ENCODE assay signal across 22 mouse cellular contexts in the genomic region with DNA sequence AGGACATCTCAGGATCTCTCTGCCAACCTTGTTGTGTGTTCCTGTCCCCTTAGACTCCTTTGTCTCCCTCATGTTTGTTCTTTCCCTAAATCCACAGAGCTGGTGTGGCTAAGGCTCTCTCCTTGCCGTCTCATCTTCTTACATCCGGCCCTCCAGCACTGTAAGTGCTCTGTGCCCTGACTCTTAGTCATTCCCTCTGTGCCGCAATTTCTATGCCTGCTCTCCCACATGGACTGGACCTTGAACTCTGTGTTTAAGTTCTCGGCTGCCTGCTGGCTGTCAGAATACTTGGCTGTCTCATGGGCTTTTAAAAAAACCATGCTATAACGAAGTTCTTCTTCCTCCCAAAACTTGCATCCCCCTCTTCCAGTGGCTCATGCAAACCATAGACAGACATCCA. TPM values are rescaled to one million over a fixed set of nuclear protein-coding genes. Genes with fewer than 3 reads are reported as not detected.
A peak's percentile ranks its signal among the peaks of the same experiment; 100 is the strongest.
DNase-seq lines count a peak whose midpoint lies in the region; ATAC-seq and TF ChIP-seq lines count a peak whose summit lies in the region.
"Had no signal": no experiment of that assay in that cellular context is flagged by ENCODE, and none has a peak within 500 bp of the region (broad histone marks: within the 10 kb centered on the region; RNA-seq: fewer than 3 reads in every experiment).

No protein-coding gene starts in this region.

- peak; percentile 25 for DNase-seq in kidney, adult 18-20 months
- DNase-seq in adrenal gland, postnatal 14 days, result peak; percentile 26
- DNase-seq in kidney, adult 8-10 months, result peak; percentile 37 to 40
- no peak for DNase-seq in cerebellum, adult 2 months
- no peak for DNase-seq in lung, adult 2 months
- DNase-seq: cerebellum, postnatal 14 days; gastrocnemius, postnatal 14 days; heart, adult 2 months; heart, postnatal 4 days; lung, postnatal 14 days had no signal

- no peak for TF ChIP-seq POLR2A in cerebellum, adult 2 months (IDR thresholded peaks at IDR 0.05; ENCODE audit: borderline replicate concordance, insufficient read depth, low read length)
- no peak for TF ChIP-seq POLR2A in lung, adult 2 months (IDR thresholded peaks at IDR 0.05; ENCODE audit: borderline replicate concordance, extremely low read depth, low read depth, low read length)

- no peaks in the 10 kb centered on the region for H3K4me1 ChIP-seq in kidney, embryonic 14.5 days (ENCODE audit: control insufficient read depth, insufficient read depth, low read length)
- no peaks in the 10 kb centered on the region for H3K4me1 ChIP-seq in stomach, embryonic 16.5 days (ENCODE audit: control insufficient read depth, insufficient read depth, low read length)
- H3K4me1 ChIP-seq in cerebellum, adult 2 months (ENCODE audit: control insufficient read depth, insufficient read depth, low read length), result no peaks in the 10 kb centered on the region
- no peaks in the 10 kb centered on the region for H3K4me1 ChIP-seq in lung, adult 2 months (ENCODE audit: control insufficient read depth, insufficient read depth, low read length)
- H3K4me1 ChIP-seq: embryonic facial prominence, embryonic 13.5 days; heart, embryonic 15.5 days; hindbrain, embryonic 15.5 days; limb, embryonic 13.5 days; midbrain, embryonic 13.5 days; neural tube, embryonic 13.5 days; stomach, embryonic 15.5 days had no signal

- H3K4me3 ChIP-seq in kidney, embryonic 14.5 days (ENCODE audit: low read length), result no peak overlapping the region
- H3K4me3 ChIP-seq in stomach, embryonic 16.5 days (replicated peaks; ENCODE audit: low read length), result no peak overlapping the region
- H3K4me3 ChIP-seq in cerebellum, adult 2 months (replicated peaks; ENCODE audit: insufficient read depth, low read depth, low read length), result no peak overlapping the region
- no peak overlapping the region for H3K4me3 ChIP-seq in lung, adult 2 months (replicated peaks; ENCODE audit: extremely low read depth, low read depth, low read length)
- H3K4me3 ChIP-seq: embryonic facial prominence, embryonic 13.5 days; heart, adult 2 months; heart, embryonic 15.5 days; hindbrain, embryonic 15.5 days; limb, embryonic 13.5 days; midbrain, embryonic 13.5 days; neural tube, embryonic 13.5 days; stomach, embryonic 15.5 days had no signal

- no peaks in the 10 kb centered on the region for H3K27me3 ChIP-seq in kidney, embryonic 14.5 days (ENCODE audit: control insufficient read depth, insufficient read depth, low read length)
- no peaks in the 10 kb centered on the region for H3K27me3 ChIP-seq in stomach, embryonic 16.5 days (ENCODE audit: control insufficient read depth, insufficient read depth, low read length)
- H3K27me3 ChIP-seq in cerebellum, adult 2 months (ENCODE audit: control insufficient read depth, insufficient read depth, low read length), result no peaks in the 10 kb centered on the region
- H3K27me3 ChIP-seq: embryonic facial prominence, embryonic 13.5 days; heart, embryonic 15.5 days; hindbrain, embryonic 15.5 days; midbrain, embryonic 13.5 days; neural tube, embryonic 13.5 days; stomach, embryonic 15.5 days had no signal

- no peak for ATAC-seq in kidney, embryonic 14.5 days (ENCODE audit: low FRiP score, low TSS enrichment)
- ATAC-seq in stomach, embryonic 16.5 days (ENCODE audit: insufficient read depth, low FRiP score), result 0 out of 2 replicates have a peak, but pooled peaks have one; percentile 47
- ATAC-seq: forebrain, embryonic 14.5 days; midbrain, embryonic 13.5 days had no signal

- no peaks in the 10 kb centered on the region for H3K9me3 ChIP-seq in kidney, embryonic 14.5 days (ENCODE audit: control insufficient read depth, low read length)
- H3K9me3 ChIP-seq in stomach, embryonic 16.5 days (replicated peaks; ENCODE audit: control insufficient read depth, low read length), result no peaks in the 10 kb centered on the region
- H3K9me3 ChIP-seq: embryonic facial prominence, embryonic 13.5 days; heart, embryonic 15.5 days; hindbrain, embryonic 15.5 days; midbrain, embryonic 13.5 days; stomach, embryonic 15.5 days had no signal

- H3K27ac ChIP-seq in kidney, embryonic 14.5 days (ENCODE audit: low read depth, low read length), result no peak overlapping the region
- no peak overlapping the region for H3K27ac ChIP-seq in stomach, embryonic 16.5 days (ENCODE audit: low read length)
- no peak overlapping the region for H3K27ac ChIP-seq in cerebellum, adult 2 months (ENCODE audit: insufficient read depth, low read length)
- H3K27ac ChIP-seq: embryonic facial prominence, embryonic 13.5 days; heart, adult 2 months; heart, embryonic 15.5 days; hindbrain, embryonic 15.5 days; limb, embryonic 13.5 days; midbrain, embryonic 13.5 days; neural tube, embryonic 13.5 days; stomach, embryonic 15.5 days had no signal

- 57% methylated on average over 5 of the region's 5 CpGs for WGBS in kidney, embryonic 14.5 days
- WGBS in stomach, embryonic 16.5 days, result 49% methylated on average over 5 of the region's 5 CpGs
- 62% methylated on average over 5 of the region's 5 CpGs for WGBS in cerebellum, adult 2 months
- WGBS in lung, adult 2 months, result 52% methylated on average over 5 of the region's 5 CpGs

- H3K36me3 ChIP-seq in kidney, embryonic 14.5 days (ENCODE audit: control insufficient read depth, insufficient read depth, low read length), result no peaks in the 10 kb centered on the region
- peaks cover under 1% of the 10 kb centered on the region; the same call in 1 of the 2 replicates for H3K36me3 ChIP-seq in stomach, embryonic 16.5 days (ENCODE audit: control insufficient read depth, insufficient read depth, low read length)

- TF ChIP-seq CTCF in cerebellum, adult 2 months (IDR thresholded peaks at IDR 0.05; ENCODE audit: borderline replicate concordance, insufficient read depth, low read depth, low read length), result no peak
- no peak for TF ChIP-seq CTCF in lung, adult 2 months (IDR thresholded peaks at IDR 0.05; ENCODE audit: insufficient read depth, low read length)

- no peak overlapping the region for H3K4me2 ChIP-seq in kidney, embryonic 14.5 days (replicated peaks; ENCODE audit: low read depth, low read length)
- no peak overlapping the region for H3K4me2 ChIP-seq in stomach, embryonic 16.5 days (ENCODE audit: low read depth, low read length)
- H3K4me2 ChIP-seq: embryonic facial prominence, embryonic 13.5 days; heart, embryonic 15.5 days; hindbrain, embryonic 15.5 days; limb, embryonic 13.5 days; midbrain, embryonic 13.5 days; neural tube, embryonic 13.5 days; stomach, embryonic 15.5 days had no signal

- H3K9ac ChIP-seq in kidney, embryonic 14.5 days (ENCODE audit: low read depth, low read length), result no peak overlapping the region
- no peak overlapping the region for H3K9ac ChIP-seq in stomach, embryonic 16.5 days (ENCODE audit: low read length)
- H3K9ac ChIP-seq: embryonic facial prominence, embryonic 13.5 days; heart, embryonic 15.5 days; hindbrain, embryonic 15.5 days; limb, embryonic 13.5 days; midbrain, embryonic 13.5 days; neural tube, embryonic 13.5 days; stomach, embryonic 15.5 days had no signal

RNA-seq across cellular contexts. Expression of gene Epb42, which starts 14.0 kb away (rescaled TPM):
- polyA plus RNA-seq in kidney, embryonic 14.5 days (2014; fragmentation: Nextera tagmentation; extraction: Ambion mirVana), result 0.53 and 0.93 TPM in 2 replicates
- total RNA-seq in adrenal gland, postnatal 14 days (2021), result 2.0 and 10.3 TPM in 2 replicates
- 6.5 and 8.0 TPM in 2 replicates for polyA plus RNA-seq in stomach, embryonic 16.5 days (2015; fragmentation: Nextera tagmentation; extraction: Ambion mirVana)
- 0.38 and 0.51 TPM in 2 replicates for polyA plus RNA-seq in cerebellum, adult 2 months (2012; rRNA removed)
- polyA plus RNA-seq in lung, adult 2 months (2012; rRNA removed), result 0.06 and 0.13 TPM in 2 replicates
- total RNA-seq: gastrocnemius, postnatal 14 days; layer of hippocampus, postnatal 14 days; left cerebral cortex, postnatal 10 days had no signal

RNA-seq across cellular contexts. Expression of gene Ccndbp1, which starts 14.7 kb away (rescaled TPM):
- 48.0 and 53.6 TPM in 2 replicates for polyA plus RNA-seq in kidney, embryonic 14.5 days (2014; fragmentation: Nextera tagmentation; extraction: Ambion mirVana)
- total RNA-seq in adrenal gland, postnatal 14 days (2021), result 39.3 and 48.9 TPM in 2 replicates
- 37.1 and 39.1 TPM in 2 replicates for polyA plus RNA-seq in stomach, embryonic 16.5 days (2015; fragmentation: Nextera tagmentation; extraction: Ambion mirVana)
- polyA plus RNA-seq in cerebellum, adult 2 months (2012; rRNA removed), result 155 and 179 TPM in 2 replicates
- 20.9 and 28.5 TPM in 2 replicates for polyA plus RNA-seq in lung, adult 2 months (2012; rRNA removed)

RNA-seq across cellular contexts. Expression of gene Tmem62, which starts 46.1 kb away (rescaled TPM):
- polyA plus RNA-seq in kidney, embryonic 14.5 days (2014; fragmentation: Nextera tagmentation; extraction: Ambion mirVana), result 6.1 and 6.5 TPM in 2 replicates
- total RNA-seq in adrenal gland, postnatal 14 days (2021), result 8.1 and 11.2 TPM in 2 replicates
- 4.7 and 4.8 TPM in 2 replicates for polyA plus RNA-seq in stomach, embryonic 16.5 days (2015; fragmentation: Nextera tagmentation; extraction: Ambion mirVana)
- polyA plus RNA-seq in cerebellum, adult 2 months (2012; rRNA removed), result 68.0 and 73.6 TPM in 2 replicates
- 10.0 and 12.5 TPM in 2 replicates for polyA plus RNA-seq in lung, adult 2 months (2012; rRNA removed)

RNA-seq across cellular contexts. Expression of gene Ubr1, which starts 52.4 kb away (rescaled TPM):
- 17.9 and 30.5 TPM in 2 replicates for polyA plus RNA-seq in kidney, embryonic 14.5 days (2014; fragmentation: Nextera tagmentation; extraction: Ambion mirVana)
- 32.0 and 35.0 TPM in 2 replicates for total RNA-seq in adrenal gland, postnatal 14 days (2021)
- polyA plus RNA-seq in stomach, embryonic 16.5 days (2015; fragmentation: Nextera tagmentation; extraction: Ambion mirVana), result 21.3 and 21.5 TPM in 2 replicates
- 24.2 and 32.4 TPM in 2 replicates for polyA plus RNA-seq in cerebellum, adult 2 months (2012; rRNA removed)
- 47.9 and 49.1 TPM in 2 replicates for polyA plus RNA-seq in lung, adult 2 months (2012; rRNA removed)

Comparison
In these comparisons a context has a peak if more than half of its experiments do, and no peak if none do; other contexts are left out.
1. DNase-seq: peak in kidney, adult 18-20 months (single experiment), adrenal gland, postnatal 14 days (single experiment) and kidney, adult 8-10 months (2 of 2); none in cerebellum, adult 2 months (0 of 2) and lung, adult 2 months (single experiment).